Mouse (Mus musculus) G1E-ER4 (cell line): Measurements from ENCODE around the gene Ccdc115. TPM values are rescaled to one million over a fixed set of nuclear protein-coding genes. Genes with fewer than 3 reads are reported as not detected.

Experiments used
- GATA1 ChIP-seq: IDR thresholded peaks from one replicate; pipeline ENCODE4 v1.8.0; 2012; ENCODE audit warnings: low read length, inconsistent platforms
- polyA plus RNA-seq: library from polyadenylated mRNA; stranded (reverse); fragments of >175 nt; gene quantifications from 2 replicates; pipeline ENCODE4 v1.2.3, GENCODE M21; 2012

Ccdc115 gene
- polyA plus RNA-seq, 1 experiment: 60.3 TPM

GRCm38 (mm10) chr1:34459284-34460060 is 20.0 kb upstream of the Ccdc115 start, which contains the start of gene Ptpn18:
Ptpn18 (plus strand) TSS chr1:34459762.
- no peak for TF ChIP-seq GATA1

GRCm38 (mm10) chr1:34458431-34458830 is 19.0 kb upstream of the Ccdc115 start:
- no peak for TF ChIP-seq GATA1

DNA sequence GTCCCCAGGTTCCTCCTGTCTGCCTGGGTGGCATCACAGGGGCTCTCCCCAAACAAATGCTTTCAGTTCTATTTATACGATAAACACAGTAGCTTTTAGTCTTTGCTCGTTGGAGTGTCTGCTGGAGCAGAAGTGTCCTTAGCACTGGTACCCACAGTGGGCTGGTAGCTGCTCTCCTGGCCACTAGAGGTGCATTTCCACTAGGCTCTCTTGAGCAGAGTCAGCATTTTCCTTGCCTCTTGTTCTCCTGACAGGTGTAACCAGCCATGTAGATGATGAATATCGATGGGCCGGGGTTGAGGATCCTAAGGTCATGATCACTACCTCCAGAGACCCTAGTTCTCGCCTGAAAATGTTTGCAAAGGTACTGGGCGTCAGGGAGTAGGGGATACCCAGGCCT is 3.7 kb upstream of the Ccdc115 start:
- TF ChIP-seq GATA1: no peak

- TF ChIP-seq GATA1: no peak
Observed at GRCm38 (mm10) chr1:34439961-34440630, 624 bp upstream of the Ccdc115 start.

- TF ChIP-seq GATA1: no peak
Observed at GRCm38 (mm10) chr1:34438381-34439051, 956 bp downstream of the Ccdc115 start.

GRCm38 (mm10) chr1:34436374-34436773 is 3.1 kb downstream of the Ccdc115 start:
- no peak for TF ChIP-seq GATA1

GRCm38 (mm10) chr1:34435371-34436120 is 3.9 kb downstream of the Ccdc115 start:
- TF ChIP-seq GATA1: no peak

DNA sequence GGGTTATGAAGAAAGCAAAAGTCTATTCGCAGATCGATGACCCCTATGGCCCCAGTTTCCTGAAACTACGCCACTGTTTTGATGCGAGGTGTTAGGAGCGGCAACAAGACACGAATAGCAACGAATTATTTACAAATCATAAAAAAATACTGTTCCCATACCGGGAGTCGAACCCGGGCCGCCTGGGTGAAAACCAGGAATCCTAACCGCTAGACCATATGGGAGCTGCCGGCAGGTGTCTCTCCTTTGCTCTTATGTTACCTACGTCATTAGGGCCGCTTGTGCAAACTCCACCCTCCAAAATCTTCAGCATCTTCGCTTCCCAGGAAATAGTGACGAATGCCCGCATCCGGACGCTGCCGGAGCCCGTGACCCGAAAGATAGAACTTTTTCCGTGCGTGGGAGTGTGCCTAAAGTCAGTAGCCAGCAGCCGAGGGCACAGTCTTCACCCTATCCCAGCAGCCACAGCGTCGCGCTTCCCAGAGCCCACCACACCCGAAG is 4.8 kb downstream of the Ccdc115 start:
- TF ChIP-seq GATA1: no peak

DNA sequence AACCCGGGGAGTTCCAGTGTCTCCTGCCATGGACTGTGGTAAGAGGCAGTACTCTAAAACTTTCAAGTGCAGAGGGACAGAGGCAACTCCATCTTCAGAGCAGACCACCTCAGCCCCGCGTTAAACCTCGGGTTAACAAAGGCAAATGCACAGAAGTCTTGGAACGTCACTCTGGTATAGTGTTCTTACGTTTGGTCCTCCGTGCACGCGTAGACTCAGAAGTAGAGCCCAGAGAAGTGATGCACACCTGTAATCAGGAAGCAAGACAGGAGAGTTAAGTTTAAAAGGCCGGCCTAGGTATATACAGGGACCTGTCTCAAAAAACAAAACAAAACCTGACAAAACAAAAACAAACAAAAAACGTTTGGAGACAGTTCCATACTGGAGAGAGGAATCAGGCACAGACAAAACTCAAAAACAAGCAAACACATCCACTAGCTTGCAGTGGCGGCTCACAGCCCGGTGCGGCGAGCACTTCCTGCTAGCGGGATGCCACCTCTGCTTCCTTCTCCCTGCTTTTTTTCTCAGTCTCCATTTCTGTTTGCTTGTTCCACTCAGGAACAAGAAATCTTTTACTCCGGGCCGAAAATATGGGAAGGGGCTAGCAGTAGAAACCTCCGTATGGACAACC is 5.5 kb downstream of the Ccdc115 start:
- no peak for TF ChIP-seq GATA1

DNA sequence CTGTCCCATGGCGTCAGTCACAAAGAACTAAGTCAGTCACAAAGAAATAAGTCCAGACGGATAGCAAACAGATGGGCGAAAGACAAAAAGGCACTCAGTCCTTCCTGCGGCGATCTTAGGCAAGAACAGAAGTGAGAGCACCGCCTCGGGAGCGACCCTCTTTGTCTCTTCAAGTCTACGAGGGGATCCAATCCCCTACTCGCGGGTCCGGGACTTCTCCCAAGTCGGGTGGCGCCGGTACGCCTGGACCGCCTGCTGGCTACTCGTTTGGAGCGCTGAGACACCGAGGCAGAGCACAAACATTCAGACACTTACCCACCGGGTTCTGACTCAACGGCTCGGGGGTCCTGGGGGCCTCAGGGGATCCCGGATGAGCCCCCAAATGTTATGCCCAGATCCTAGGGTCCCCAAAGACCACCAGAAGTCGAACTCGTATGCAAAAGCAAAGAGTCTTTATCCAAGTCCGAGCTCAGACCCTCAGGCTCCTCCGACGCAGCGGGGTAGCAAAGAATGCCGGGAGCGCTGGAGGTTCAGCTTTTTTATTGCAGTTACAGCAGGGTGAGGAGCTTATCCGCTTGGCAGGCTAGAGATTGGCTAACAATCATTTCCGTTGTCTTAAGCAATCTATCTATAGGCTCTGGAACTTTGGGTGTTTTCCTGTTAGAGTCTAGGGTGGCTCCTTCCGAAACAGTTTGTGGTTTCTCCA is 6.5 kb downstream of the Ccdc115 start:
- no peak for TF ChIP-seq GATA1

GRCm38 (mm10) chr1:34432411-34432775 is 7.1 kb downstream of the Ccdc115 start:
- TF ChIP-seq GATA1: no peak

DNA sequence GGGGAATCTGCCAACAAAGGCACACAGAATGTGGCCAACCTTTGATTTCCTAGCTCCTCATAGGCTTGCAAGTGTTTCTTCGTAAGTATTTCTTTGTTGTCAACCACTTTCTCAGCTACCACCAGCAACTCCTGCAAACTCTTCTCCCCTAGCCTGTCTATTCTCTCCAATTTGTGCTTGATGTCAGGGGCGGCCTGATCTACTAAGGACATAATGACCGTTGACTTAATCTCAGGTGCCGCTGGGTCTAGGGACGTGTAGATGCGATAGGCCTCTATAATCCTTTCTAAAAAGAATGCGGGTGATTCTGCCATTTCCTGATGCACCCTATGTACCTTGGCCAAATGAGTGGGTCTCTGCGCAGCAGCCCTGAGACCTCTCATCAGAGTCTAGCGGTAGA is 8.0 kb downstream of the Ccdc115 start:
- no peak for TF ChIP-seq GATA1

GRCm38 (mm10) chr1:34430981-34431380 is 8.5 kb downstream of the Ccdc115 start:
- no peak for TF ChIP-seq GATA1

DNA sequence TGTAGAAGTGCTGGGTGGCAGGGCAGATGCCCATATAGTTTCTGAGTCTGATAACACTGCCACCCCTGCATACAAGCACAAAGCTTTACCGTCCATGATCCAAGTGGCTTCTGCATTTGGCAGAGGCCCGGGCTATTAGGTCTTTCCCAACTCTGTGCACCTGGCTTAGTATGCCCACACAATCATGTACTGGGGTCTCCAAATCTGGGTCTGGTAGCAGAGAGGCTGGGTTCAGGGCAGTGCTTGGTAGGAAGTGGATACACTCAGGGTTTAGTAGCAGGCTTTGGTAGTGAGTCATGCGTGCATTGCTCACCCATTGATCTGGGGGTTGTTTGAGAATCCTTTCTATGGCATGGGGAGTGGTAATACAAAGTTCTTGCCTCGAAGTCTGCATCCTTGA is 10.2 kb downstream of the Ccdc115 start:
- TF ChIP-seq GATA1: no peak
